Mouse (Mus musculus): ENCODE measurements around the gene Nktr. TPM values are rescaled to one million over a fixed set of nuclear protein-coding genes. Genes with fewer than 3 reads are reported as not detected.

Gene Nktr
- total RNA-seq, 2 experiments from 2014 or later: 125 to 130 TPM

- Histone ChIP-seq H3K4me3 (no peak overlapping the region), H3K27ac (no peak overlapping the region)
- no peak for TF ChIP-seq CTCF (IDR thresholded peaks at IDR 0.05)
- no peak for DNase-seq (ENCODE audit: extremely low spot score in 1 of 2, low spot score in 2 of 2)
- intact Hi-C loops (cut with DNase I): loop anchor here (5.0 kb wide), 1 partner anchor 32 kb away; no protein-coding TSS in a partner anchor
These were observed 76.1 kb downstream of the Nktr start for GRCm38 (mm10) chr9:121794972-121795539.

GRCm38 (mm10) chr9:121797722-121798121 is 78.8 kb downstream of the Nktr start:
- no peak overlapping the region for H3K27ac ChIP-seq
- H3K4me3 ChIP-seq: no peak overlapping the region
- no peak for TF ChIP-seq CTCF (IDR thresholded peaks at IDR 0.05)
- DNase-seq (ENCODE audit: extremely low spot score in 1 of 2, low spot score in 2 of 2): no peak
- intact Hi-C loops (cut with DNase I): no loop called here

DNA sequence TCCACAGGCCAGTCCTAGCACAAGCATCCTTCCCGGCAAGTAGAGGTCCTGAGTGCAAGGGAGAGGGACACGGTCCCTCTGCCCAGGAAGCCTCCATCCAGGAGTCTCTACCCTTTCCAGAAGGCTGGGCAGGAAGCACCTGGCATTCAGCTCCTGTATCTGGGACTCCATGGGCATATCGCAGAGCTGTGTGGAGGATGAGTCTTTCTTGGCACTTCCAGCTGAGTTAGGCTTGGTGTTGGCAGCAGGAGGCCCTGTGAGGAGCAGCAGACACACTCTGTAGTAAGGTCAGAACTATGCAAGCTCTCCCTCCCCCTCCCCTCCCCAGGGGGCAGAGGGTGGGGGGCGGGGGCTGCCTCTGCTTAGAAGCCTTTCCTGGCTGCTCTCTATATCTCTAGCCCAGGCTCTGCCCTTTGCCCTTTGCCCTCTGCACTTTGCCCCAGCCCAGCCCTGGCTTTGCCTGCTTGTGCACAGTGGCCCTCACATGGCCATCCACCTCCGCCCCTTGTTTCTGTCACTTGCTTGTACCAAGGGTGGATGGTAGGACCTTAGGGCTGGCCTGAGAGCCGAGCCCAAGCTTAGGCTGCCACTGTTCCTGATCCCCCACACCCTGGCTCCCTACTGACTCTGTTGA is 80.0 kb downstream of the Nktr start:
- intact Hi-C loops (cut with DNase I): no loop called here
- TF ChIP-seq CTCF (IDR thresholded peaks at IDR 0.05): no peak
- Histone ChIP-seq H3K27ac (no peak overlapping the region), H3K4me3 (no peak overlapping the region)
- no peak for DNase-seq (ENCODE audit: extremely low spot score in 1 of 2, low spot score in 2 of 2)

DNA sequence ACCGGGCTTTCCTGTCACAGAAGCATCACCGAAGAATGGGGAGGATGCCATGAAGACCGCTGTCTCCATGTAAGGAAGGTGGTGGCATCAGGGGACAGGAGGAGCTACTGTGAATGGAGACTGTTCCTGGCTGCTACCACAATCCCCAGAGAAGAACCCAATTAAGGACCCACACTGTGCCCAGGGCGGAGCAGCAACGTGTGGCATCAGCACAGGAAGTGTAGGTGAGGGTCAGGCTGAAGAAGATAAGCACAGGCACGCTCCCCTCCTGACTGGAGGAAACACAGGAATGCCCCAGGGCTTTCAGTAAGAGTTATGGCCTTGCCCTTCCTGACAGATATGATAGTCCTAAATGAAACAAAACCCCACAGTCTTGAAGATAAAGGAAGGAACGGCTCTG is 83.8 kb downstream of the Nktr start:
- intact Hi-C loops (cut with DNase I): no loop called here
- H3K4me3 ChIP-seq: no peak overlapping the region
- TF ChIP-seq CTCF (IDR thresholded peaks at IDR 0.05): no peak
- H3K27ac ChIP-seq: no peak overlapping the region
- DNase-seq (ENCODE audit: extremely low spot score in 1 of 2, low spot score in 2 of 2): no peak

Other genes starting within 250 kb of the Nktr start
- gene Cck, start 223.5 kb upstream of the Nktr start, total RNA-seq (2021): 100 to 1,000 TPM; 710 to 764 TPM
- gene Lyzl4, start 77.1 kb upstream of the Nktr start, total RNA-seq (2021): 1 to 10 TPM; 1.7 to 2.3 TPM
- gene Vipr1, start 76.5 kb upstream of the Nktr start, total RNA-seq (2021): 10 to 100 TPM; 27.7 to 28.1 TPM
- gene Sec22c, start 13.7 kb upstream of the Nktr start, total RNA-seq (2021): 10 to 100 TPM; 31.0 to 32.8 TPM
- gene Ss18l2, start 8.8 kb upstream of the Nktr start, total RNA-seq (2021): 10 to 100 TPM; 84.4 to 89.6 TPM
- 100 to 1,000 TPM; 119 to 133 TPM for gene Zfp651, start 40.2 kb downstream of the Nktr start, total RNA-seq (2021)
- gene Klhl40, start 58.4 kb downstream of the Nktr start, total RNA-seq (2021): 10 to 100 TPM in 1 of 2 experiments, 1 to 10 TPM in 1; 7.3 to 10.5 TPM
- 10 to 100 TPM; 20.0 to 21.3 TPM for gene Hhatl, start 73.3 kb downstream of the Nktr start, total RNA-seq (2021)
- 1 to 10 TPM; 5.7 to 6.2 TPM for gene Ccdc13, start 120.3 kb downstream of the Nktr start, total RNA-seq (2021)
- gene Higd1a, start 139.2 kb downstream of the Nktr start, total RNA-seq (2021): 10 to 100 TPM; 90.3 to 93.7 TPM
- 1 to 10 TPM; 6.9 to 7.9 TPM for gene Ackr2, start 179.2 kb downstream of the Nktr start, total RNA-seq (2021)
- not detected for gene Cyp8b1, start 197.1 kb downstream of the Nktr start, total RNA-seq (2021)
- 1 to 10 TPM; 6.4 to 6.6 TPM for gene Fam198a, start 231.8 kb downstream of the Nktr start, total RNA-seq (2021)

Measured in left cerebral cortex, adult 2 months (tissue).